Mouse (Mus musculus) kidney, postnatal 0 days (tissue): ENCODE data around the gene Dst. TPM values are rescaled to one million over a fixed set of nuclear protein-coding genes. Genes with fewer than 3 reads are reported as not detected.

Source experiments
- ATAC-seq: fragments of 200-750 bp; cut with Nextera tagmentation; replicated peaks from 2 replicates; pipeline ENCODE4 v1.8.0; 2017; ENCODE audit warnings: low read depth, moderate number of reproducible peaks, moderate TSS enrichment, moderate library complexity; ENCODE audit not compliant: low FRiP score
- DNase-seq: peaks from one replicate; pipeline ENCODE4 v3.0.0-alpha.2; 2016; ENCODE audit warnings: low spot score
- H3K27ac ChIP-seq: fragments of 300-500 bp; sonication (generic); 2 replicates; pipeline ENCODE4 v1.5.1; 2014; ENCODE audit warnings: mild to moderate bottlenecking
- H3K27me3 ChIP-seq: fragments of 300-500 bp; sonication (generic); 2 replicates; pipeline ENCODE4 v1.6.1; 2014; ENCODE audit warnings: low read length, mixed read lengths; ENCODE audit not compliant: insufficient read depth
- H3K36me3 ChIP-seq: fragments of 300-500 bp; sonication (generic); 2 replicates; pipeline ENCODE4 v1.6.1; 2014; ENCODE audit warnings: low read length, mixed read lengths; ENCODE audit not compliant: insufficient read depth
- H3K4me1 ChIP-seq: fragments of 300-500 bp; sonication (generic); replicated peaks from 2 replicates; pipeline ENCODE4 v1.6.1; 2014; ENCODE audit warnings: antibody characterized with exemption, low read length, mixed read lengths; ENCODE audit not compliant: insufficient read depth
- H3K4me2 ChIP-seq: fragments of 300-500 bp; sonication (generic); 2 replicates; pipeline ENCODE4 v1.6.1; 2014; ENCODE audit warnings: mild to moderate bottlenecking, low read length, moderate library complexity, mixed read lengths
- H3K4me3 ChIP-seq: fragments of 300-500 bp; sonication (generic); replicated peaks from 2 replicates; pipeline ENCODE4 v1.5.1; 2014; ENCODE audit warnings: low read depth, low read length
- H3K9ac ChIP-seq: fragments of 300-500 bp; sonication (generic); 2 replicates; pipeline ENCODE4 v1.6.1; 2014; ENCODE audit warnings: low read depth, low read length
- H3K9me3 ChIP-seq: fragments of 300-500 bp; sonication (generic); replicated peaks from 2 replicates; pipeline ENCODE4 v1.6.1; 2016; ENCODE audit warnings: low read length, inconsistent platforms, mixed read lengths
- CTCF ChIP-seq: IDR thresholded peaks from 2 replicates; pipeline ENCODE4 v1.5.1; 2016; ENCODE audit warnings: antibody characterized with exemption, low read depth, mild to moderate bottlenecking, moderate library complexity
- WGBS: fragments of 180-500 bp; shearing (Covaris S2); extraction: QIAGEN DNeasy Blood & Tissue Kit; methylation state at CpG from one replicate; pipeline ENCODE4 v1.1.7; 2014; 5-methylcytosine and 5-hydroxymethylcytosine counted together
- polyA plus RNA-seq: library from polyadenylated mRNA; unstranded; fragments of >200 nt; fragmentation: Nextera tagmentation; extraction: Ambion mirVana; gene quantifications from 2 replicates; pipeline ENCODE4 v1.2.1, GENCODE M21; 2015

Gene Dst
- polyA plus RNA-seq, 1 experiment from 2014 or later, result 22.4 TPM

- Histone ChIP-seq H3K27ac (no peak overlapping the region), H3K9me3 (no peaks in the 10 kb centered on the region), H3K36me3 (peaks cover 33% of the 10 kb centered on the region), H3K27me3 (no peaks in the 10 kb centered on the region), H3K4me3 (no peak overlapping the region), H3K4me1 (no peaks in the 10 kb centered on the region), H3K9ac (no peak overlapping the region), H3K4me2 (no peak overlapping the region)
- WGBS, result 88% methylated on average over 12 of the region's 12 CpGs
- no peak for ATAC-seq
- no peak for DNase-seq
- no peak for TF ChIP-seq CTCF
Observed at GRCm38 (mm10) chr1:34169086-34169485, 261.1 kb downstream of the Dst start.

DNA sequence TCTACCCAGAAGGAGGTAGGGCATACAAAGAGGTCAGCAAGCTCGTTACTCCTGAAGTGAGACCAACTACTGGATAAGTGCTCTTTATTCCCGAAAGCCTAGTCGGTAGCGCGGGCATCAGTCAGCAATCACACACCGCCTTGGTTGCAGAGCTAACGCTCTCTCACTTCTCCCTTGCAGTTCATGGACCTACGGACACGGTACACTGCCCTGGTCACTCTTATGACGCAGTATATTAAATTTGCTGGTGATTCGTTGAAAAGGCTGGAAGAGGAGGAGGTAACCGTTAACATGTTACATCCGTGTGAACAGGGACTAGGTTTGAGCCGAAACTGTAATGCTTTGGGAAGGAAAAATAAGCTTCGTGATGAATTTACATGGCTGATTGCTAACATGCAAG, 266.5 kb downstream of the Dst start:
- Histone ChIP-seq H3K4me1 (no peaks in the 10 kb centered on the region), H3K36me3 (peaks cover 43% of the 10 kb centered on the region), H3K27ac (no peak overlapping the region), H3K27me3 (no peaks in the 10 kb centered on the region), H3K4me2 (no peak overlapping the region), H3K9me3 (no peaks in the 10 kb centered on the region), H3K9ac (no peak overlapping the region), H3K4me3 (no peak overlapping the region)
- DNase-seq (peak; percentile 7), ATAC-seq (peak; percentile 87)
- TF ChIP-seq CTCF, result no peak
- 81% methylated on average over 15 of the region's 15 CpGs for WGBS

DNA sequence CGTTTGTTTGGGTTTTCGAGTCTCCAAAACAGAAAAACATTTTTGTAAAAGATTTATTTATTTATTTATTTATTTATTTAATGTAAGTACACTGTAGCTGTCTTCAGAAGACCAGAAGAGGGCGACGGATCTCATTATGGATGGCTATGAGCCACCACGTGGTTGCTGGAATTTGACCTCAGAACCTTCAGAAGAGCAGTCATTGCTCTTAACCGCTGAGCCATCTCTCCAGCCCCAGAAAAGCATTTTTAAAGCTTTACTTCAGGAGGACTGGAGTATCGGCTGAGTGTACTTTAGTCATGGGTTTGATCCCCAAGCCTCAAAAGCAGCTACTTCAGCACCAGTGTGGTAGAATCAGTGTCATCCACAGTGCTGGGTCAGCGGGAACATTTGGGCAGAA, 266.9 kb downstream of the Dst start:
- Histone ChIP-seq H3K4me1 (no peaks in the 10 kb centered on the region), H3K27ac (no peak overlapping the region), H3K9me3 (no peaks in the 10 kb centered on the region), H3K4me2 (no peak overlapping the region), H3K27me3 (no peaks in the 10 kb centered on the region), H3K9ac (no peak overlapping the region), H3K36me3 (peaks cover 47% of the 10 kb centered on the region), H3K4me3 (no peak overlapping the region)
- TF ChIP-seq CTCF, result peak; percentile 36; the same call in 1 of the 2 replicates
- DNase-seq (peak; percentile 42), ATAC-seq (peak; percentile 81)
- 67% methylated on average over 8 of the region's 8 CpGs for WGBS

- no peak overlapping the region for H3K9ac ChIP-seq
- H3K9me3 ChIP-seq, result no peaks in the 10 kb centered on the region
- no peak for DNase-seq
- H3K4me1 ChIP-seq, result no peaks in the 10 kb centered on the region
- 92% methylated on average over 41 of the region's 41 CpGs for WGBS
- no peak overlapping the region for H3K27ac ChIP-seq
- no peak for TF ChIP-seq CTCF
- H3K4me3 ChIP-seq, result no peak overlapping the region
- H3K4me2 ChIP-seq, result no peak overlapping the region
- H3K27me3 ChIP-seq, result no peaks in the 10 kb centered on the region
- ATAC-seq, result no peak
- H3K36me3 ChIP-seq, result peaks cover 29% of the 10 kb centered on the region; the same call in 1 of the 2 replicates
Observed at GRCm38 (mm10) chr1:34178022-34178727, 270.1 kb downstream of the Dst start.

GRCm38 (mm10) chr1:34179756-34180155, 271.7 kb downstream of the Dst start:
- Histone ChIP-seq H3K9ac (no peak overlapping the region), H3K4me3 (no peak overlapping the region), H3K4me2 (no peak overlapping the region), H3K36me3 (peaks cover 26% of the 10 kb centered on the region; the same call in 1 of the 2 replicates), H3K9me3 (no peaks in the 10 kb centered on the region), H3K27me3 (no peaks in the 10 kb centered on the region), H3K4me1 (no peaks in the 10 kb centered on the region), H3K27ac (no peak overlapping the region)
- no peak for DNase-seq
- TF ChIP-seq CTCF, result no peak
- ATAC-seq, result no peak
- WGBS, result 93% methylated on average over 19 of the region's 19 CpGs

- no peak for TF ChIP-seq CTCF
- H3K4me2 ChIP-seq, result no peak overlapping the region
- 80% methylated on average over 24 of the region's 24 CpGs for WGBS
- no peak overlapping the region for H3K4me3 ChIP-seq
- H3K9me3 ChIP-seq, result no peaks in the 10 kb centered on the region
- no peaks in the 10 kb centered on the region for H3K4me1 ChIP-seq
- no peaks in the 10 kb centered on the region for H3K27me3 ChIP-seq
- ATAC-seq (no peak), DNase-seq (no peak)
- no peak overlapping the region for H3K27ac ChIP-seq
- H3K36me3 ChIP-seq, result peaks cover 22% of the 10 kb centered on the region; the same call in 1 of the 2 replicates
- no peak overlapping the region for H3K9ac ChIP-seq
Observed at GRCm38 (mm10) chr1:34182406-34183249, 274.6 kb downstream of the Dst start.
